Mouse (Mus musculus) lung, postnatal 14 days (tissue): ENCODE data around the gene Hist1h3f.
"Not testable (repeated sequence)": the region's sequence is repeated elsewhere in the genome, so short reads cannot be mapped to it uniquely, and the experiment has no call there.

ENCODE experiments used
- DNase-seq: peaks from one replicate; pipeline ENCODE4 v3.0.0; 2021

The Hist1h3f gene

DNA sequence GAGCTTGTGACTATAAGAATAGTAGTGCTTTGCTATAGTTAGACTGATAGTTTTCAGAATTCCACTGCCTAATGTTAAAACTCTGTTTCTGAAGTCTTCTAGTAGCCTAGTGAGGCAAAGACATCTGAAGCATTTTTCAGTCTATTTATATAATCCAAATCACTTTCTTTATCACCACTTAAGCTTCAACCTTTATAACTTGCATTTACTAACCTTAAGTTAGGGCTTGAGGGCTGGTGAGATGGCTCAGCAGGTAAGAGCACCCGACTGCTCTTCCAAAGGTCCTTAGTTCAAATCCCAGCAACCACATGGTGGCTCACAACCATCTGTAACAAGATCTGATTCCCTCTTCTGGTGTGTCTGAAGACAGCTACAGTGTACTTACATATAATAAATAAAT is 4.0 kb upstream of the Hist1h3f start:
- DNase-seq, result not testable (repeated sequence)

- no peak for DNase-seq
Measured at GRCm38 (mm10) chr13:23541497-23541896, 2.4 kb upstream of the Hist1h3f start.

DNA sequence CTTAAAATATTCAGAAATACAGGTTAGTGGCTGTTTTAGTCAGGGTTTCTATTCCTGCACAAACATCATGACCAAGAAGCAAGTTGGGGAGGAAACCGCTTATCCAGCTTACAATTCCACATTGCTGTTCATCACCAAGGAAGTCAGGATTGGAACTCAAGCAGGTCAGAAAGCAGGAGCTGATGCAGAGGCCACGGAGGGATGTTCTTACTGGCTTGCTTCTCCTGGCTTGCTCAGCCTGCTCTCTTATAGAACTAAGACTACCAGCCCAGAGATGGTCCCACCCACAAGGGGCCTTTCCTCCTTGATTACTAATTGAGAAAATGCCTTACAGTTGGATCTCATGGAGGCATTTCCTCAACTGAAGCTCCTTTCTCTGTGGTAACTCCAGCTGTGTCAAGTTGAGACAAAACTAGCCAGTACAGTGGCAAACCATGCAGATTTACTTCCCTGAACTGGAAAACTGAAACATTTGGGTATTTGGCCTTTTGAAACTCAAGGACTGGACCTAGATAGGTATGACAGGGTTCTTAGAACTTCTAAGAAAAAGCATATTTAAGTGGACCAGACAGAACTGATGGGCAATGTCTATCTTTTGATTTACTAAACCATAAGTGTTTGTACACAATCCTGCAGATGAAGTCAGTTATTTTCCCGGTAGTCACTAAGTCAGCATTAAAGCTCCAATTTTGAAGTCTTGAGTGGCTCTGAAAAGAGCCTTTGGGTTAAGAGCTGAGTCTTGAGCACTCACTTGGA is 1.4 kb upstream of the Hist1h3f start:
- DNase-seq, result not testable (repeated sequence)

DNA sequence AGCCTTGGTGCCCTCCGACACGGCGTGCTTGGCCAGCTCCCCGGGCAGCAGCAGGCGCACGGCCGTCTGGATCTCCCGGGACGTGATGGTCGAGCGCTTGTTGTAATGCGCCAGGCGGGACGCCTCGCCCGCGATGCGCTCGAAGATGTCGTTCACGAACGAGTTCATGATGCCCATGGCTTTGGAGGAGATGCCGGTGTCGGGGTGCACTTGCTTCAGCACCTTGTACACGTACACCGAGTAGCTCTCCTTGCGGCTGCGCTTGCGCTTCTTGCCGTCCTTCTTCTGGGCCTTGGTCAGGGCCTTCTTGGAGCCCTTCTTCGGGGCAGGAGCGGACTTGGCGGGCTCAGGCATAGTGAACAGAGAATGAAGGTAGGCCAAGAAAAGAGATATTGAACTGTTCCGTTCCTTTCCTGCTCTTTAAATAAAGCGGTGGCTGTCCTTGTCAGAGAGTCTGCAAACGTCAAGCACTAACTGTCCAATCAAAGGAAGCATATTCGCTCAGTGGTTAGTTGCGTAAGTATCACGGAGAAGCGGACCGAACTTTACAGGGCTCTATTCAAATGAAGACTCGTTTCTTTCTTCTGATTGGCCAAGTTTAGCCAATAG is 749 bp upstream of the Hist1h3f start, which contains the start of gene Hist1h2bh:
Gene Hist1h2bh, minus strand, starts transcription at position 394 of the 609 bp plus-strand sequence.
- DNase-seq, result peak; percentile 56

- DNase-seq, result not testable (repeated sequence)
Measured at GRCm38 (mm10) chr13:23544787-23545120, 902 bp downstream of the Hist1h3f start.

DNA sequence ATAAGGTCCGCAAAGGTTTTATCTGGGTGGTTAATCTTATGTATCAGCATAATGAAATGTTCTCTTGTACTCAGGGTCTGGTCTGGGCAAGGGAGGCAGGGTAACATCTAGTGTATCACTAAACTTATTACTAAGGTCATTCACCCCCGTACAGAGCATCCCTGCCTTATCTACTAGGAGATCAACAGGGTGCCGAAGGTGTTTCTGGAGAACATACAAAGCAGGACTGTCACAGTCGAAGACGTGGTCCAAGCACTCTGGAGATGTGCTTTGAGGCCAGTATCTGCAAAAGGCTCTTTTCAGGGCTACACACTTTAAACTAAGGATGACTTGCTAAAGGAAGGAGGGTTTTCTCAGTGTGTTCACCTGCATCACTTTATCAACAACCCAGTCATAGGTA is 2.8 kb downstream of the Hist1h3f start:
- no peak for DNase-seq

DNA sequence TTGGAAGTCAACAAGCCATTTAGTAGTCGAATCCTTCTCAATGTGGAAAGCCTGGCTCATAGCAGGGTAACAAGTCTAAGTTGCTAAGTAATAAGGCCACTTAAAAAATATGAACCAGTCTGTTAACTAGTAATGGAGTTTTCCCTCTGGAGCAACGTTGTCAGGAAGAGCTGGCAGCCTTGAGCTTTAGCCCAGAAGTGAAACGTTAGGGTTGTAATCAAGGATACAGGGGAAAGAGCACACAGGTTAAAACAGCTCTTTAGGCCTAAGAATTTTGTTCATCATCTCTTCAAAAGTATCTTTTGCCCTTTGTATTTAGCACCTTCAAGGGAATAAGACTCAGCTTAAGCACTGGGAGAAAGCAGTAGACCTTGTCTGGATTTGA is 6.9 kb downstream of the Hist1h3f start:
- no peak for DNase-seq

GRCm38 (mm10) chr13:23551146-23551834 is 7.4 kb downstream of the Hist1h3f start, which contains the start of gene Hist1h4f:
Gene Hist1h4f (minus strand): TSS chr13:23551648.
- DNase-seq, result peak; percentile 82

GRCm38 (mm10) chr13:23551931-23552914 is 8.4 kb downstream of the Hist1h3f start:
- no peak for DNase-seq

DNA sequence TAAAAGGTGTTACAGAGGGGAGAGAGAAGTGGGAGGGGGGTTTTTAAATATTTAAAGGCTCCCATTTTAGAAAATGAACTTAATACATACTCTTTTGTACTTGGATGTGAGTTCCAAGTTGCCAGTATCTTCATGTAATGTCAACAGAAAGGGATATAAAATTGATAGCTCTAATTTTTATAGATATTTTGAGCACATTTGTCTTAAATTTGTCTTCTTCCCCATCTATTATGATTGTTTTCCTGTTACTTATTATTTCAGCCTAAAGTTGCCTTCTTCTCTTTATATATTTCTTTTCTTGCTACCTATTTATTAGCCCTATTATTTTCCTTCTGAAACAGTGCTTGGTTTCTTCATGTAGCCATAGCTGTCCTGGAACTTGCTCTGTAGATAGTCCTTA is 9.1 kb downstream of the Hist1h3f start, which contains the start of gene Hist1h1d:
Gene Hist1h1d, plus strand, starts transcription at position 301 of the 400 bp plus-strand sequence.
- DNase-seq, result no peak

DNA sequence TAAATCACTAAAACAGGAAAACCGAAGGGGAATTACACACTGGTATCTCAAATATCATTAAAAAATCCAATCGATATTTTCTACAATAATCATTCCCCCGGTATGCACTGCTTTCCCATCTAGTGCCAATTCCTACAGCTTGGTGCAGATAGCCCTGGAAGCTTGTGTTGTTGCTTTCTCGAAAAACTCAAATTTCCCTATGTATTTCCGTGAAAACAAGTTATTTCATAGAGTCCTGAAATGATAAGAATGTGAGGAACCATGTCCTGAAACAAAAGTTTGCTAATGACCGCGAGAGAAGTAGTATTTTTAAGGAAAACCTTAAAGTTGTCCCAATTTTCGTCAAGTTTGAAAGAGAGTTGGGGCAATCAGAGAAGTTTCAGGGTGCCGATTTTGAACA is 10.5 kb downstream of the Hist1h3f start:
- no peak for DNase-seq

- DNase-seq, result peak; percentile 70
Measured at GRCm38 (mm10) chr13:23554925-23555838, 11.3 kb downstream of the Hist1h3f start.

DNA sequence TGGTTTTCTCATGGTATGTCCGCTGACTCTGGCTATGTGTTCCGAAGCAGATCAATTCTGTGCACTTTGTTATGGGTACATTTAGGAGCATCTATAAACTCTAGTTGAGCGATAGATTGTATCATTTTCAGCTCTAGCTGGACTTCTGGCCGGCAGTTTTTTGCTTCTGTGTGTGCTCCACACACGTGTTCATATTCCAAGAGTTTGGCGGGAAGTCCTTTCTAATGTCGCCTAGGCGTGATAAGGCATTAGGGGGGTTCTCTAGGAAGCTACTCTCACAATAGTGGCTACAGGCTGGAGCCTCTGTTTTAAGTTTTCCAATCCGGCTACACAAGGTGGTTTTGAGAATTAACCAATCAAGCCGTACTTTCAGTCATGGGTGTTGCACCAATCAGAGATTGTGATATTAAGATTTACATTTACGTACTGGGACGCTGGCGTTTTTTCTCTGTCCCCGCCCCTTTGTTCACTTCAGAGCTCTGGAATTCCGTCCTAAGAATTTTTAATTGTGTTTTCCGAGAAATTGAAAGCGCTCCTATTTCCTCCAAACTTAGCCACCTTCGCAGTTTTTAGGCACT is 12.1 kb downstream of the Hist1h3f start:
- peak; percentile 64 for DNase-seq

GRCm38 (mm10) chr13:23556906-23557305 is 13.1 kb downstream of the Hist1h3f start:
- DNase-seq, result no peak

- not testable (repeated sequence) for DNase-seq
Measured at GRCm38 (mm10) chr13:23560699-23561098, 16.8 kb downstream of the Hist1h3f start.

DNA sequence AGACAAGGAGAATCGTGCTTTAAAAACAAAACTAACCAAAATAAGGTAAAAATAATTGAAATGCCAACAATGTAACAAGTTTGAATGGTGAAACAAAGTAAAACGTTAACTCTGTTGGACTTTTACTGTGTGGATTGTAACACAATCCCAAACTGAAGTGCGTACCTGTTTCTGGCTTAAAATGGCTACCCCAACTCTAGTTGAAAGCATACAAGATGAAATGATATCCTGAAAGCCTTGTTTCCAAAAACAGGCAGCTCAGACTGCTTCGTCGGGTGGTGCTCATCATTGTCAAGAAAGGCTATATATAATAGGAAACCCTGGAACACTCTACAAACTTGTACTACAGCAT is 17.7 kb downstream of the Hist1h3f start:
- DNase-seq, result not testable (repeated sequence)

DNA sequence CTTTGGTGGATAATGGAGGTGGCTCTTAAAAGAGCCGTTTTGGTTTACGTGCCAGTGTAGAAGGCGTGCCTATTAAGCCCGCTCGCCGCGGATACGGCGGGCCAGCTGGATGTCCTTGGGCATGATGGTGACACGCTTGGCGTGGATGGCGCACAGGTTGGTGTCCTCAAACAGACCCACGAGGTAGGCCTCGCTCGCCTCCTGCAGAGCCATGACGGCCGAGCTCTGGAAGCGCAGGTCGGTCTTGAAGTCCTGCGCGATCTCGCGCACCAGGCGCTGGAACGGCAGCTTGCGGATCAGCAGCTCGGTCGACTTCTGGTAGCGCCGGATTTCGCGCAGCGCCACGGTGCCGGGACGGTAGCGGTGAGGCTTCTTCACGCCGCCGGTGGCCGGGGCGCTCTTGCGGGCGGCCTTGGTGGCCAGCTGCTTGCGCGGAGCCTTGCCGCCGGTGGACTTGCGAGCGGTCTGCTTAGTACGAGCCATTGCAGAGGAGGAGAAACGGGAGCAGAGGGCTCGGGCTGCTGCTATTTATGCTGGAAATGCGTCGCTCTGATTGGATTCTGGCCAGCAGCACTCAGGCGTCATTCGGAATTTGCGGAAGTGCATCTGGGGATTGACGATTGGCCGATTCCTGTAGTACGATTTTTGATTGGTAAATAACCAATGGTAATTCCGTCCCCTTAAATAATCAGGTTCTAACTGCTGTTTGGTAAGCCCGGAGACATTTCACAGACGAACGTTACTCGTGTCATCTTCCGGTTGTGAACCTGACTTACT is 18.2 kb downstream of the Hist1h3f start, which contains the start of gene Hist1h3e:
Gene Hist1h3e, minus strand, starts transcription at position 487 of the 777 bp plus-strand sequence.
- DNase-seq, result peak; percentile 93

DNA sequence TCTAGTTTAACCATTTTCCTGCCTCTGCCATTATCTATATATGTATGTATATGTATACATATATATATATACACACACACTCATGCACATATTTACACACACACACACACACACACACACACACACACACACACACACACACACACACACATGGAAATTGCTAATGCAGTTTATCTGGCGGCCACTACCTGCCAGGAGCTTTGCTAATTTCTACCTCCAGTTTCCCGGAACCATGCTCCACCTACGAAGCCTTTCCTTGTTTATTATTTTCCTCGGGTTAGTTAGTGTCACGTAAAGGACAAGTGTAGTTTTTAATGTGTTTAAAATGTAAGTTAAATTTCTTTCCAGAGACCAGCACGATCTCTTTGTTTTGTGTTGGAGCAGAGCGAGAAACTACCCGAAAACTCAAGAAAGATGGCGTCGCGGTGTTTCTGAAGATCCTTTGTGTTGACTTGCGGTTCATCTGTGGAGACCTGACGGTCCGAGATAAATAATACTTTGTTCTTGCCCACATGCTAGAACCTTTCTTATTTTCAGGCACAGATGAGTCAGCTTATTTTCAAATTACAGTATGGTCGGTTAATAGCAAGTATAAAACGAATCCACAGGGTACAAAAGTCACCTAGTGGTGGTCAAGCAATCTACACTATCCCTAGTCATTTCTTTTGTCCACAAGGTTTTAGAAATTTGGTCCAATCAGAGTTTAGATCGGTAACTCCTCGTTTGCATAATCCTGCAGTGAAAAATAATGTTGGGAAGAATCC is 19.0 kb downstream of the Hist1h3f start:
- DNase-seq, result no peak

GRCm38 (mm10) chr13:23564482-23564881 is 20.6 kb downstream of the Hist1h3f start:
- no peak for DNase-seq
